11 mouse cellular contexts compared by ENCODE assay signal in genomic region chr4:153603936-153604335, GRCm38 (mm10).
DNase-seq lines count a peak whose midpoint lies in the region; ATAC-seq and TF ChIP-seq lines count a peak whose summit lies in the region.
"Had no signal": no experiment of that assay in that cellular context is flagged by ENCODE, and none has a peak within 500 bp of the region (broad histone marks: within the 10 kb centered on the region; RNA-seq: fewer than 3 reads in every experiment).

No protein-coding gene starts in this region.

- no peaks in the 10 kb centered on the region for H3K9me3 ChIP-seq in kidney, embryonic 14.5 days (ENCODE audit: control insufficient read depth, low read length)
- no peaks in the 10 kb centered on the region for H3K9me3 ChIP-seq in liver, postnatal 0 days (ENCODE audit: low read length)
- H3K9me3 ChIP-seq: hindbrain, embryonic 12.5 days; stomach, embryonic 15.5 days had no signal

- TF ChIP-seq EP300 in liver, postnatal 0 days (IDR thresholded peaks at IDR 0.05; ENCODE audit: low read depth) = no peak

- DNase-seq in kidney, postnatal 10 days = peak; percentile 32
- peak; percentile 72 for DNase-seq in adrenal gland, adult 8-10 months
- DNase-seq in cerebellum, adult 9-11 months = peak; percentile 18
- peak; percentile 51 to 57 for DNase-seq in heart, postnatal 14 days
- no peak for DNase-seq in liver, postnatal 0 days
- DNase-seq in thymus, postnatal 25 days = no peak
- DNase-seq in ovary, adult 18-20 months (ENCODE audit: low spot score) = no peak

- no peak overlapping the region for H3K9ac ChIP-seq in kidney, embryonic 14.5 days (ENCODE audit: low read depth, low read length)
- H3K9ac ChIP-seq in liver, postnatal 0 days (replicated peaks) = no peak overlapping the region
- H3K9ac ChIP-seq: hindbrain, embryonic 12.5 days; liver, embryonic 12.5 days; stomach, embryonic 15.5 days had no signal

- H3K36me3 ChIP-seq in kidney, embryonic 14.5 days (ENCODE audit: control insufficient read depth, insufficient read depth, low read length) = no peaks in the 10 kb centered on the region
- no peaks in the 10 kb centered on the region for H3K36me3 ChIP-seq in liver, postnatal 0 days (replicated peaks; ENCODE audit: insufficient read depth, low read length)
- H3K36me3 ChIP-seq: hindbrain, embryonic 12.5 days; liver, embryonic 12.5 days; stomach, embryonic 15.5 days had no signal

- 90% methylated on average over 7 of the region's 7 CpGs for WGBS in kidney, embryonic 14.5 days
- WGBS in liver, postnatal 0 days (ENCODE audit: insufficient replicate concordance) = 71% methylated on average over 7 of the region's 7 CpGs

- H3K27ac ChIP-seq in kidney, embryonic 14.5 days (ENCODE audit: low read depth, low read length) = no peak overlapping the region
- no peak overlapping the region for H3K27ac ChIP-seq in liver, postnatal 0 days (ENCODE audit: low read depth)
- H3K27ac ChIP-seq: hindbrain, embryonic 12.5 days; liver, embryonic 12.5 days; stomach, embryonic 15.5 days had no signal

- H3K4me1 ChIP-seq in kidney, embryonic 14.5 days (ENCODE audit: control insufficient read depth, insufficient read depth, low read length) = no peaks in the 10 kb centered on the region
- H3K4me1 ChIP-seq in liver, postnatal 0 days (ENCODE audit: insufficient read depth) = no peaks in the 10 kb centered on the region
- H3K4me1 ChIP-seq: liver, embryonic 12.5 days; stomach, embryonic 15.5 days had no signal

- no peak for ATAC-seq in kidney, embryonic 14.5 days (ENCODE audit: low FRiP score, low TSS enrichment)
- ATAC-seq in liver, postnatal 0 days = no peak
- ATAC-seq: liver, embryonic 12.5 days had no signal

- no peaks in the 10 kb centered on the region for H3K27me3 ChIP-seq in kidney, embryonic 14.5 days (ENCODE audit: control insufficient read depth, insufficient read depth, low read length)
- no peaks in the 10 kb centered on the region for H3K27me3 ChIP-seq in liver, postnatal 0 days (ENCODE audit: insufficient read depth, low read length)
- H3K27me3 ChIP-seq: hindbrain, embryonic 12.5 days; liver, embryonic 12.5 days; stomach, embryonic 15.5 days had no signal

- no peak for TF ChIP-seq CTCF in liver, postnatal 0 days (IDR thresholded peaks at IDR 0.05; ENCODE audit: low read depth)

- no peak overlapping the region for H3K4me3 ChIP-seq in kidney, embryonic 14.5 days (ENCODE audit: low read length)
- no peak overlapping the region for H3K4me3 ChIP-seq in liver, postnatal 0 days (ENCODE audit: low read depth, low read length)
- H3K4me3 ChIP-seq: hindbrain, embryonic 12.5 days; liver, embryonic 12.5 days; stomach, embryonic 15.5 days had no signal

- intact Hi-C loops in heart, postnatal 14 days (cut with DNase I) = no loop called here

- H3K4me2 ChIP-seq in kidney, embryonic 14.5 days (replicated peaks; ENCODE audit: low read depth, low read length) = no peak overlapping the region
- no peak overlapping the region for H3K4me2 ChIP-seq in liver, postnatal 0 days (ENCODE audit: low read depth, low read length)
- H3K4me2 ChIP-seq: hindbrain, embryonic 12.5 days; liver, embryonic 12.5 days; stomach, embryonic 15.5 days had no signal

Comparison
In these comparisons a context has a peak if more than half of its experiments do, and no peak if none do; other contexts are left out.
1. DNase-seq: peak in kidney, postnatal 10 days (single experiment), adrenal gland, adult 8-10 months (single experiment), cerebellum, adult 9-11 months (single experiment) and heart, postnatal 14 days (2 of 2); none in liver, postnatal 0 days (single experiment), thymus, postnatal 25 days (single experiment) and ovary, adult 18-20 months (single experiment).